Mouse (Mus musculus) MEL (cell line): ENCODE data around the gene Gpn1. TPM values are rescaled to one million over a fixed set of nuclear protein-coding genes. Genes with fewer than 3 reads are reported as not detected.

Experiments
- DNase-seq: peaks from one replicate; pipeline ENCODE4 v3.0.0; 2011; ENCODE audit warnings: low read depth, low spot score
- H3K27ac ChIP-seq: 2 replicates; pipeline ENCODE4 v1.5.1; 2012; ENCODE audit warnings: low read depth, mild to moderate bottlenecking, control low read depth, low read length, moderate library complexity; ENCODE audit not compliant: control insufficient read depth
- H3K27me3 ChIP-seq, 2 experiments: fragments of 150-350 bp in 1 of 2; sonication (generic) in 1 of 2; 2 replicates each; pipeline ENCODE4 v1.6.1; 2012; ENCODE audit warnings: low read length in 2 of 2, mild to moderate bottlenecking in 2 of 2, improper control_type of control experiment in 1 of 2, moderate library complexity in 1 of 2; ENCODE audit not compliant: insufficient read depth in 2 of 2, control insufficient read depth in 1 of 2
- H3K36me3 ChIP-seq, 2 experiments: 2 replicates each; pipeline ENCODE4 v1.6.1; 2012 to 2014; ENCODE audit warnings: low read length in 2 of 2, improper control_type of control experiment in 1 of 2, inconsistent platforms in 1 of 2, mild to moderate bottlenecking in 1 of 2; ENCODE audit not compliant: insufficient read depth in 2 of 2, control insufficient read depth in 1 of 2
- H3K4me1 ChIP-seq, 2 experiments: fragments of 150-350 bp in 1 of 2; sonication (generic) in 1 of 2; 2 replicates each; pipeline ENCODE4 v1.6.1; 2012; ENCODE audit warnings: low read length in 2 of 2, improper control_type of control experiment in 1 of 2, mild to moderate bottlenecking in 1 of 2; ENCODE audit not compliant: insufficient read depth in 2 of 2, control insufficient read depth in 1 of 2
- H3K4me3 ChIP-seq, 2 experiments: fragments of 150-350 bp in 1 of 2; sonication (generic) in 1 of 2; 2 replicates each; pipeline ENCODE4 v1.5.1; 2012; ENCODE audit warnings: low read depth in 2 of 2, low read length in 2 of 2, mild to moderate bottlenecking in 2 of 2, moderate library complexity in 2 of 2, control low read depth in 1 of 2, improper control_type of control experiment in 1 of 2; ENCODE audit not compliant: control insufficient read depth in 1 of 2, insufficient read depth in 1 of 2
- H3K79me2 ChIP-seq: 2 replicates; pipeline ENCODE4 v1.6.1; 2012; ENCODE audit warnings: mild to moderate bottlenecking, low read length, moderate library complexity; ENCODE audit not compliant: control insufficient read depth, poor library complexity, insufficient read depth
- H3K9ac ChIP-seq: 2 replicates; pipeline ENCODE4 v1.6.1; 2012; ENCODE audit warnings: low read depth, mild to moderate bottlenecking, control low read depth, low read length, moderate library complexity; ENCODE audit not compliant: control insufficient read depth, poor library complexity, severe bottlenecking
- H3K9me3 ChIP-seq: fragments of 150-350 bp; sonication (generic); replicated peaks from 2 replicates; pipeline ENCODE4 v1.6.1; 2012; ENCODE audit warnings: mild to moderate bottlenecking, low read length, improper control_type of control experiment, moderate library complexity; ENCODE audit not compliant: insufficient read depth
- BHLHE40 ChIP-seq: IDR thresholded peaks from 2 replicates; pipeline ENCODE4 v1.6.1; 2012; ENCODE audit warnings: low read depth, mild to moderate bottlenecking, inconsistent platforms, low read length, improper control_type of control experiment, borderline replicate concordance
- CHD1 ChIP-seq: IDR thresholded peaks from 2 replicates; pipeline ENCODE4 v1.6.1; 2012; ENCODE audit warnings: low read depth, mild to moderate bottlenecking, inconsistent platforms, low read length, improper control_type of control experiment
- CHD2 ChIP-seq: IDR thresholded peaks from 2 replicates; pipeline ENCODE4 v1.6.1; 2011; ENCODE audit warnings: low read length, improper control_type of control experiment
- CTCF ChIP-seq, 3 experiments: IDR thresholded peaks in 2 of 3; conservative IDR thresholded peaks in 1 of 3; 2 replicates each; pipeline ENCODE4 v1.5.1; 2011 to 2012; ENCODE audit warnings: low read length in 3 of 3, low read depth in 2 of 3, mild to moderate bottlenecking in 2 of 3, improper control_type of control experiment in 1 of 3, inconsistent platforms in 1 of 3, mixed read lengths in 1 of 3, moderate library complexity in 1 of 3; ENCODE audit not compliant: control insufficient read depth in 1 of 3, insufficient read depth in 1 of 3, poor library complexity in 1 of 3, severe bottlenecking in 1 of 3
- E2F4 ChIP-seq: IDR thresholded peaks from 2 replicates; pipeline ENCODE4 v1.6.1; 2011; ENCODE audit warnings: low read depth, low read length, improper control_type of control experiment, borderline replicate concordance
- ELF1 ChIP-seq: IDR thresholded peaks from 2 replicates; pipeline ENCODE4 v1.6.1; 2014; ENCODE audit warnings: low read depth, mild to moderate bottlenecking, inconsistent platforms, low read length, improper control_type of control experiment, moderate library complexity
- EP300 ChIP-seq, 2 experiments: IDR thresholded peaks; 2 replicates each; pipeline ENCODE4 v1.6.1; 2011; ENCODE audit warnings: improper control_type of control experiment in 2 of 2, low read length in 2 of 2, low read depth in 1 of 2, mild to moderate bottlenecking in 1 of 2
- GABPA ChIP-seq: IDR thresholded peaks from 2 replicates; pipeline ENCODE4 v1.6.1; 2012; ENCODE audit warnings: low read depth, mild to moderate bottlenecking, inconsistent platforms, low read length, improper control_type of control experiment, moderate library complexity
- GATA1 ChIP-seq: IDR thresholded peaks from 2 replicates; pipeline ENCODE4 v1.6.1; 2011; ENCODE audit warnings: low read depth, low read length, improper control_type of control experiment
- HCFC1 ChIP-seq: IDR thresholded peaks from 2 replicates; pipeline ENCODE4 v1.6.1; 2012; ENCODE audit warnings: low read depth, mild to moderate bottlenecking, inconsistent platforms, low read length, improper control_type of control experiment, moderate library complexity
- JUND ChIP-seq: IDR thresholded peaks from 2 replicates; pipeline ENCODE4 v1.6.1; 2011; ENCODE audit warnings: low read depth, mild to moderate bottlenecking, improper control_type of control experiment, low read length
- KAT2A ChIP-seq: conservative IDR thresholded peaks from 2 replicates; pipeline ENCODE4 v1.6.1; 2012; ENCODE audit warnings: low read depth, low read length, improper control_type of control experiment, inconsistent platforms
- MAFK ChIP-seq: IDR thresholded peaks from 2 replicates; pipeline ENCODE4 v1.6.1; 2011; ENCODE audit warnings: low read depth, mild to moderate bottlenecking, low read length, improper control_type of control experiment, borderline replicate concordance
- MAX ChIP-seq: IDR thresholded peaks from 2 replicates; pipeline ENCODE4 v1.6.1; 2011; ENCODE audit warnings: low read length, improper control_type of control experiment
- MAZ ChIP-seq: IDR thresholded peaks from 2 replicates; pipeline ENCODE4 v1.6.1; 2012; ENCODE audit warnings: low read depth, mild to moderate bottlenecking, inconsistent platforms, low read length, improper control_type of control experiment
- MEF2A ChIP-seq: IDR thresholded peaks from 2 replicates; pipeline ENCODE4 v1.6.1; 2014; ENCODE audit warnings: low read depth, mild to moderate bottlenecking, inconsistent platforms, low read length, improper control_type of control experiment; ENCODE audit not compliant: poor library complexity, insufficient replicate concordance, severe bottlenecking; ENCODE audit errors: extremely low read depth
- MXI1 ChIP-seq: IDR thresholded peaks from 2 replicates; pipeline ENCODE4 v1.6.1; 2011; ENCODE audit warnings: mild to moderate bottlenecking, low read depth, low read length, improper control_type of control experiment
- MYB ChIP-seq: IDR thresholded peaks from 2 replicates; pipeline ENCODE4 v1.6.1; 2011; ENCODE audit warnings: mild to moderate bottlenecking, low read depth, low read length, improper control_type of control experiment
- MYC ChIP-seq: IDR thresholded peaks from 2 replicates; pipeline ENCODE4 v1.6.1; 2011; ENCODE audit warnings: low read depth, mild to moderate bottlenecking, low read length, improper control_type of control experiment, moderate library complexity
- NELFE ChIP-seq: IDR thresholded peaks from 2 replicates; pipeline ENCODE4 v1.6.1; 2011; ENCODE audit warnings: low read depth, low read length, improper control_type of control experiment
- NRF1 ChIP-seq: IDR thresholded peaks from 2 replicates; pipeline ENCODE4 v1.6.1; 2014; ENCODE audit warnings: low read depth, mild to moderate bottlenecking, inconsistent platforms, low read length, improper control_type of control experiment, moderate library complexity; ENCODE audit not compliant: poor library complexity, insufficient read depth, severe bottlenecking
- POLR2A ChIP-seq, 2 experiments: IDR thresholded peaks; 2 replicates each; pipeline ENCODE4 v1.6.1; 2011 to 2012; ENCODE audit warnings: low read length in 2 of 2, mild to moderate bottlenecking in 2 of 2, control low read depth in 1 of 2, improper control_type of control experiment in 1 of 2, low read depth in 1 of 2, moderate library complexity in 1 of 2; ENCODE audit not compliant: control insufficient read depth in 1 of 2, insufficient read depth in 1 of 2, poor library complexity in 1 of 2
- POLR2AphosphoS2 ChIP-seq: IDR thresholded peaks from 2 replicates; pipeline ENCODE4 v1.6.1; 2011; ENCODE audit warnings: low read length, improper control_type of control experiment
- POLR2AphosphoS5 ChIP-seq: IDR thresholded peaks from 2 replicates; pipeline ENCODE4 v1.6.1; 2012; ENCODE audit warnings: low read depth, borderline replicate concordance, mild to moderate bottlenecking, inconsistent platforms, low read length, moderate library complexity, mixed read lengths
- RAD21 ChIP-seq: IDR thresholded peaks from 2 replicates; pipeline ENCODE4 v1.6.1; 2011; ENCODE audit warnings: mild to moderate bottlenecking, low read depth, low read length, improper control_type of control experiment
- RCOR1 ChIP-seq: IDR thresholded peaks from 2 replicates; pipeline ENCODE4 v1.6.1; 2012; ENCODE audit warnings: low read depth, mild to moderate bottlenecking, inconsistent platforms, low read length, improper control_type of control experiment
- SIN3A ChIP-seq: IDR thresholded peaks from 2 replicates; pipeline ENCODE4 v1.6.1; 2012; ENCODE audit warnings: low read length, improper control_type of control experiment, inconsistent platforms
- SMC3 ChIP-seq: IDR thresholded peaks from 2 replicates; pipeline ENCODE4 v1.6.1; 2011; ENCODE audit warnings: low read depth, low read length, improper control_type of control experiment
- TAL1 ChIP-seq: IDR thresholded peaks from 2 replicates; pipeline ENCODE4 v1.6.1; 2012; ENCODE audit warnings: mild to moderate bottlenecking, inconsistent platforms, low read length, moderate library complexity, mixed read lengths
- TBP ChIP-seq: IDR thresholded peaks from 2 replicates; pipeline ENCODE4 v1.8.0; 2011; ENCODE audit warnings: low read depth, low read length, improper control_type of control experiment
- TCF12 ChIP-seq: IDR thresholded peaks from 2 replicates; pipeline ENCODE4 v1.6.1; 2014; ENCODE audit warnings: low read depth, mild to moderate bottlenecking, inconsistent platforms, low read length, improper control_type of control experiment, moderate library complexity
- UBTF ChIP-seq: IDR thresholded peaks from 2 replicates; pipeline ENCODE4 v1.6.1; 2012; ENCODE audit warnings: low read depth, mild to moderate bottlenecking, inconsistent platforms, low read length, improper control_type of control experiment, moderate library complexity, borderline replicate concordance; ENCODE audit not compliant: insufficient read depth
- USF1 ChIP-seq: IDR thresholded peaks from 2 replicates; pipeline ENCODE4 v1.6.1; 2014; ENCODE audit warnings: low read depth, mild to moderate bottlenecking, inconsistent platforms, low read length, improper control_type of control experiment, moderate library complexity
- USF2 ChIP-seq, 2 experiments: IDR thresholded peaks; 2 replicates each; pipeline ENCODE4 v1.6.1; 2011 to 2012; ENCODE audit warnings: improper control_type of control experiment in 2 of 2, low read length in 2 of 2, borderline replicate concordance in 1 of 2, inconsistent platforms in 1 of 2, low read depth in 1 of 2, mild to moderate bottlenecking in 1 of 2; ENCODE audit not compliant: insufficient read depth in 1 of 2
- ZC3H11A ChIP-seq: IDR thresholded peaks from 2 replicates; pipeline ENCODE4 v1.6.1; 2012; ENCODE audit warnings: low read depth, mild to moderate bottlenecking, inconsistent platforms, low read length, improper control_type of control experiment
- ZKSCAN1 ChIP-seq: IDR thresholded peaks from 2 replicates; pipeline ENCODE4 v1.6.1; 2012; ENCODE audit warnings: low read depth, mild to moderate bottlenecking, inconsistent platforms, low read length, improper control_type of control experiment, moderate library complexity
- ZMIZ1 ChIP-seq: IDR thresholded peaks from 2 replicates; pipeline ENCODE4 v1.6.1; 2012; ENCODE audit warnings: low read depth, mild to moderate bottlenecking, inconsistent platforms, low read length, improper control_type of control experiment, moderate library complexity
- ZNF384 ChIP-seq: IDR thresholded peaks from 2 replicates; pipeline ENCODE4 v1.6.1; 2012; ENCODE audit warnings: low read depth, mild to moderate bottlenecking, inconsistent platforms, low read length, improper control_type of control experiment
- polyA plus RNA-seq, 2 experiments: library from polyadenylated mRNA; stranded (reverse) in 1 of 2; unstranded in 1 of 2; fragments of >175 nt in 1 of 2; fragments of >200 nt in 1 of 2; gene quantifications; 2 replicates each; pipeline versions ENCODE4 v1.2.1 to v1.2.4; 2012; ENCODE audit warnings: low replicate concordance in 2 of 2, low read depth in 1 of 2; ENCODE audit not compliant: insufficient read length in 2 of 2, insufficient read depth in 1 of 2, missing spikeins in 1 of 2
- total RNA-seq: library from RNA; depleted of rRNA; stranded (reverse); fragments of 300-350 nt; gene quantifications from 2 replicates; pipeline ENCODE4 v1.2.3, GENCODE M21; 2012

The Gpn1 gene
- total and polyA plus RNA-seq, 3 experiments = 75.6 to 125 TPM; not detected in 1

GRCm38 (mm10) chr5:31512481-31512880 lies 17.9 kb downstream of the Gpn1 start:
- H3K4me1 ChIP-seq = peaks cover 5 to 12% of the 10 kb centered on the region in 2 experiments
- no peaks in the 10 kb centered on the region for H3K9me3 ChIP-seq
- no peak overlapping the region for H3K9ac ChIP-seq
- H3K79me2 ChIP-seq = no peaks in the 10 kb centered on the region
- H3K27me3 ChIP-seq = no peaks in the 10 kb centered on the region
- peak; percentile 95 for DNase-seq
- no peak overlapping the region for H3K4me3 ChIP-seq
- H3K36me3 ChIP-seq = peaks cover 8 to 15% of the 10 kb centered on the region in 2 experiments
- peak overlapping the region; percentile 51 for H3K27ac ChIP-seq
- TF ChIP-seq ELF1 = no peak
- no peak for TF ChIP-seq ZMIZ1
- peak; percentile 49; the same call in 1 of the 2 replicates for TF ChIP-seq MYC
- TF ChIP-seq MAZ = no peak
- TF ChIP-seq CHD1 = no peak
- TF ChIP-seq POLR2AphosphoS5 = no peak
- TF ChIP-seq MYB = no peak
- TF ChIP-seq MAX = no peak
- no peak for TF ChIP-seq JUND
- 0 out of 2 replicates have a peak, but pooled peaks have one; percentile 57 for TF ChIP-seq UBTF
- TF ChIP-seq GATA1 = 0 out of 2 replicates have a peak, but pooled peaks have one; percentile 4
- no peak for TF ChIP-seq ZC3H11A
- TF ChIP-seq SMC3 = 0 out of 2 replicates have a peak, but pooled peaks have one; percentile 11
- TF ChIP-seq KAT2A = no peak
- no peak for TF ChIP-seq E2F4
- no peak for TF ChIP-seq CTCF (IDR thresholded peaks at IDR 0.05 in 2 of 3, conservative IDR thresholded peaks at IDR 0.05 in 1 of 3; ENCODE audit: control insufficient read depth in 1 of 3, insufficient read depth in 1 of 3, low read depth in 2 of 3, low read length in 3 of 3, poor library complexity in 1 of 3, severe bottlenecking in 1 of 3)
- TF ChIP-seq CHD2 = no peak
- no peak for TF ChIP-seq MAFK
- no peak for TF ChIP-seq USF2 (IDR thresholded peaks at IDR 0.05; ENCODE audit: borderline replicate concordance in 1 of 2, insufficient read depth in 1 of 2, low read depth in 1 of 2, low read length in 2 of 2)
- TF ChIP-seq ZKSCAN1 = no peak
- no peak for TF ChIP-seq TAL1
- no peak for TF ChIP-seq ZNF384
- TF ChIP-seq GABPA = no peak
- TF ChIP-seq RAD21 = no peak
- no peak for TF ChIP-seq MXI1
- TF ChIP-seq POLR2A (IDR thresholded peaks at IDR 0.05; ENCODE audit: control insufficient read depth in 1 of 2, insufficient read depth in 1 of 2, low read depth in 1 of 2, low read length in 2 of 2, poor library complexity in 1 of 2) = peak in 1 of 2 experiments; percentile 44; a peak in 1 of 4 replicates
- no peak for TF ChIP-seq USF1
- TF ChIP-seq TCF12 = 0 out of 2 replicates have a peak, but pooled peaks have one; percentile 6
- TF ChIP-seq NRF1 = no peak
- TF ChIP-seq SIN3A = 0 out of 2 replicates have a peak, but pooled peaks have one; percentile 44
- peak; percentile 62 for TF ChIP-seq RCOR1
- TF ChIP-seq TBP = no peak
- peak; percentile 4 to 71; a peak in 2 of 4 replicates for TF ChIP-seq EP300 (IDR thresholded peaks at IDR 0.05; ENCODE audit: low read depth in 1 of 2, low read length in 2 of 2)
- TF ChIP-seq NELFE = no peak
- TF ChIP-seq BHLHE40 = no peak
- peak; percentile 38; the same call in 1 of the 2 replicates for TF ChIP-seq HCFC1
- TF ChIP-seq MEF2A = no peak
- TF ChIP-seq POLR2AphosphoS2 = no peak
